Mouse (Mus musculus): ENCODE results near the gene Sorcs1. TPM values are rescaled to one million over a fixed set of nuclear protein-coding genes. Genes with fewer than 3 reads are reported as not detected.

Gene Sorcs1
- total RNA-seq, 2 experiments from 2014 or later: 37.8 to 41.2 TPM

GRCm38 (mm10) chr19:50640251-50641032 is 38.0 kb downstream of the Sorcs1 start:
- no peak overlapping the region for H3K4me3 ChIP-seq
- no peak overlapping the region for H3K27ac ChIP-seq
- DNase-seq (ENCODE audit: extremely low spot score in 1 of 2, low spot score in 2 of 2): no peak
- intact Hi-C loops (cut with DNase I): no loop called here
- no peak for TF ChIP-seq CTCF (IDR thresholded peaks at IDR 0.05)

- H3K27ac ChIP-seq: no peak overlapping the region
- no peak for DNase-seq (ENCODE audit: extremely low spot score in 1 of 2, low spot score in 2 of 2)
- H3K4me3 ChIP-seq: no peak overlapping the region
- no peak for TF ChIP-seq CTCF (IDR thresholded peaks at IDR 0.05)
- intact Hi-C loops (cut with DNase I): no loop called here
Observed at GRCm38 (mm10) chr19:50638176-50638575, 40.3 kb downstream of the Sorcs1 start.

GRCm38 (mm10) chr19:50614013-50614412 is 64.4 kb downstream of the Sorcs1 start:
- DNase-seq (ENCODE audit: extremely low spot score in 1 of 2, low spot score in 2 of 2): no peak
- no peak for TF ChIP-seq CTCF (IDR thresholded peaks at IDR 0.05)
- H3K27ac ChIP-seq: no peak overlapping the region
- no peak overlapping the region for H3K4me3 ChIP-seq
- intact Hi-C loops (cut with DNase I): no loop called here

- Histone ChIP-seq H3K4me3 (no peak overlapping the region), H3K27ac (no peak overlapping the region)
- DNase-seq (ENCODE audit: extremely low spot score in 1 of 2, low spot score in 2 of 2): no peak
- no peak for TF ChIP-seq CTCF (IDR thresholded peaks at IDR 0.05)
- intact Hi-C loops (cut with DNase I): no loop called here
Observed at GRCm38 (mm10) chr19:50611619-50612018, 66.8 kb downstream of the Sorcs1 start.

GRCm38 (mm10) chr19:50603882-50604281 is 74.6 kb downstream of the Sorcs1 start:
- no peak for DNase-seq (ENCODE audit: extremely low spot score in 1 of 2, low spot score in 2 of 2)
- H3K4me3 ChIP-seq: no peak overlapping the region
- no peak for TF ChIP-seq CTCF (IDR thresholded peaks at IDR 0.05)
- intact Hi-C loops (cut with DNase I): no loop called here
- no peak overlapping the region for H3K27ac ChIP-seq

- no peak for DNase-seq (ENCODE audit: extremely low spot score in 1 of 2, low spot score in 2 of 2)
- TF ChIP-seq CTCF (IDR thresholded peaks at IDR 0.05): no peak
- H3K27ac ChIP-seq: no peak overlapping the region
- no peak overlapping the region for H3K4me3 ChIP-seq
- intact Hi-C loops (cut with DNase I): no loop called here
Observed at GRCm38 (mm10) chr19:50603380-50603779, 75.1 kb downstream of the Sorcs1 start.

GRCm38 (mm10) chr19:50597300-50597699 is 81.1 kb downstream of the Sorcs1 start:
- Histone ChIP-seq H3K4me3 (no peak overlapping the region), H3K27ac (no peak overlapping the region)
- no peak for DNase-seq (ENCODE audit: extremely low spot score in 1 of 2, low spot score in 2 of 2)
- TF ChIP-seq CTCF (IDR thresholded peaks at IDR 0.05): no peak
- intact Hi-C loops (cut with DNase I): no loop called here

- no peak for DNase-seq (ENCODE audit: extremely low spot score in 1 of 2, low spot score in 2 of 2)
- TF ChIP-seq CTCF (IDR thresholded peaks at IDR 0.05): no peak
- Histone ChIP-seq H3K27ac (no peak overlapping the region), H3K4me3 (no peak overlapping the region)
- intact Hi-C loops (cut with DNase I): no loop called here
Observed at GRCm38 (mm10) chr19:50586182-50586581, 92.3 kb downstream of the Sorcs1 start.

- intact Hi-C loops (cut with DNase I): no loop called here
- no peak for TF ChIP-seq CTCF (IDR thresholded peaks at IDR 0.05)
- no peak overlapping the region for H3K4me3 ChIP-seq
- no peak overlapping the region for H3K27ac ChIP-seq
- no peak for DNase-seq (ENCODE audit: extremely low spot score in 1 of 2, low spot score in 2 of 2)
Observed at GRCm38 (mm10) chr19:50582952-50583351, 95.5 kb downstream of the Sorcs1 start.

- DNase-seq (ENCODE audit: extremely low spot score in 1 of 2, low spot score in 2 of 2): no peak
- intact Hi-C loops (cut with DNase I): no loop called here
- Histone ChIP-seq H3K4me3 (no peak overlapping the region), H3K27ac (no peak overlapping the region)
- no peak for TF ChIP-seq CTCF (IDR thresholded peaks at IDR 0.05)
Observed at GRCm38 (mm10) chr19:50569669-50570195, 108.7 kb downstream of the Sorcs1 start.

GRCm38 (mm10) chr19:50566306-50566705 is 112.1 kb downstream of the Sorcs1 start:
- no peak overlapping the region for H3K4me3 ChIP-seq
- TF ChIP-seq CTCF (IDR thresholded peaks at IDR 0.05): no peak
- intact Hi-C loops (cut with DNase I): no loop called here

GRCm38 (mm10) chr19:50558771-50559170 is 119.7 kb downstream of the Sorcs1 start:
- no peak overlapping the region for H3K4me3 ChIP-seq
- DNase-seq (ENCODE audit: extremely low spot score in 1 of 2, low spot score in 2 of 2): peak; percentile 33 to 43
- TF ChIP-seq CTCF (IDR thresholded peaks at IDR 0.05): no peak
- intact Hi-C loops (cut with DNase I): loop anchor here (5.0 kb wide), 1 partner anchor 119 kb away; the partner anchor contains the start of gene Sorcs1
- H3K27ac ChIP-seq: peak overlapping the region; percentile 73

More at GRCm38 (mm10) chr19:50566306-50566705, 112.1 kb downstream of the Sorcs1 start:
- H3K27ac ChIP-seq: no peak overlapping the region
- no peak for DNase-seq (ENCODE audit: extremely low spot score in 1 of 2, low spot score in 2 of 2)

- no peak for TF ChIP-seq CTCF (IDR thresholded peaks at IDR 0.05)
- H3K4me3 ChIP-seq: no peak overlapping the region
- no peak for DNase-seq (ENCODE audit: extremely low spot score in 1 of 2, low spot score in 2 of 2)
- intact Hi-C loops (cut with DNase I): no loop called here
- no peak overlapping the region for H3K27ac ChIP-seq
Observed at GRCm38 (mm10) chr19:50534031-50534430, 144.4 kb downstream of the Sorcs1 start.
